Mouse (Mus musculus) liver, embryonic 16.5 days (tissue): ENCODE data around the gene Hyal1. TPM values are rescaled to one million over a fixed set of nuclear protein-coding genes. Genes with fewer than 3 reads are reported as not detected.

Experiments
- ATAC-seq: fragments of 200-750 bp; cut with Nextera tagmentation; 2 replicates; pipeline ENCODE4 v1.8.0; 2017; ENCODE audit warnings: low read depth, mild to moderate bottlenecking, moderate number of reproducible peaks, moderate library complexity
- H3K27ac ChIP-seq: fragments of 300-500 bp; sonication (generic); 2 replicates; pipeline ENCODE4 v1.5.1; 2014; ENCODE audit warnings: mild to moderate bottlenecking, low read length
- H3K27me3 ChIP-seq: fragments of 300-500 bp; sonication (generic); 2 replicates; pipeline ENCODE4 v1.6.1; 2014; ENCODE audit warnings: low read depth, low read length, mixed read lengths; ENCODE audit not compliant: control insufficient read depth, insufficient read depth
- H3K36me3 ChIP-seq: fragments of 300-500 bp; sonication (generic); 2 replicates; pipeline ENCODE4 v1.6.1; 2014; ENCODE audit warnings: mild to moderate bottlenecking; ENCODE audit not compliant: control insufficient read depth, insufficient read depth
- H3K4me1 ChIP-seq: fragments of 300-500 bp; sonication (generic); 2 replicates; pipeline ENCODE4 v1.6.1; 2014; ENCODE audit warnings: low read depth, low read length, mixed read lengths; ENCODE audit not compliant: control insufficient read depth
- H3K4me2 ChIP-seq: fragments of 300-500 bp; sonication (generic); 2 replicates; pipeline ENCODE4 v1.6.1; 2014; ENCODE audit warnings: low read depth, low read length, mixed read lengths
- H3K4me3 ChIP-seq: fragments of 300-500 bp; sonication (generic); 2 replicates; pipeline ENCODE4 v1.5.1; 2014; ENCODE audit warnings: low read depth, mild to moderate bottlenecking, low read length
- H3K9ac ChIP-seq: fragments of 300-500 bp; sonication (generic); 2 replicates; pipeline ENCODE4 v1.6.1; 2014; ENCODE audit warnings: low read depth, low read length
- H3K9me3 ChIP-seq: fragments of 300-500 bp; sonication (generic); replicated peaks from 2 replicates; pipeline ENCODE4 v1.6.1; 2016; ENCODE audit warnings: low read length; ENCODE audit not compliant: control insufficient read depth
- WGBS: fragments of 180-500 bp; shearing (Covaris S2); extraction: QIAGEN DNeasy Blood & Tissue Kit; methylation state at CpG from one replicate; pipeline ENCODE4 v1.1.7; 2014; ENCODE audit not compliant: insufficient replicate concordance; 5-methylcytosine and 5-hydroxymethylcytosine counted together
- polyA plus RNA-seq: library from polyadenylated mRNA; unstranded; fragments of >200 nt; fragmentation: Nextera tagmentation; extraction: Ambion mirVana; gene quantifications from 2 replicates; pipeline ENCODE4 v1.2.1, GENCODE M21; 2015

Gene Hyal1
- polyA plus RNA-seq, 1 experiment from 2014 or later = 3.8 TPM

- Histone ChIP-seq H3K4me2 (peak overlapping the region; percentile 81; the same call in 1 of the 2 replicates), H3K27me3 (no peaks in the 10 kb centered on the region), H3K9ac (peak overlapping the region; percentile 21; the same call in 1 of the 2 replicates), H3K4me1 (peaks cover 66% of the 10 kb centered on the region), H3K27ac (peak overlapping the region; percentile 92), H3K4me3 (no peak overlapping the region), H3K36me3 (peaks cover 4% of the 10 kb centered on the region), H3K9me3 (no peaks in the 10 kb centered on the region)
- 38% methylated on average over 3 of the region's 3 CpGs for WGBS
- no peak for ATAC-seq
Observed at GRCm38 (mm10) chr9:107566855-107567254, 9.9 kb upstream of the Hyal1 start.

GRCm38 (mm10) chr9:107567702-107568319 lies 8.9 kb upstream of the Hyal1 start, which contains the start of gene Hyal2:
Hyal2 (plus strand) TSS chr9:107567945.
- 43% methylated on average over 18 of the region's 18 CpGs for WGBS
- Histone ChIP-seq H3K4me2 (peak within 1 kb of the TSS; percentile 81), H3K4me1 (peaks cover 73% of the 10 kb centered on the region), H3K4me3 (peak within 1 kb of the TSS; percentile 74), H3K27me3 (no peaks in the 10 kb centered on the region), H3K9me3 (no peaks in the 10 kb centered on the region), H3K9ac (peak within 1 kb of the TSS; percentile 80), H3K27ac (peak within 1 kb of the TSS; percentile 92), H3K36me3 (peaks cover 4% of the 10 kb centered on the region)
- no peak for ATAC-seq

- ATAC-seq = peak; percentile 76
- no peaks in the 10 kb centered on the region for H3K27me3 ChIP-seq
- under 1% methylated on average over 41 of the region's 41 CpGs for WGBS
- H3K4me1 ChIP-seq = peaks cover 75% of the 10 kb centered on the region
- H3K9ac ChIP-seq = peak overlapping the region; percentile 80
- peak overlapping the region; percentile 92 for H3K27ac ChIP-seq
- H3K9me3 ChIP-seq = no peaks in the 10 kb centered on the region
- H3K36me3 ChIP-seq = peaks cover 4% of the 10 kb centered on the region
- H3K4me3 ChIP-seq = peak overlapping the region; percentile 74
- H3K4me2 ChIP-seq = peak overlapping the region; percentile 81
Observed at GRCm38 (mm10) chr9:107568331-107569261, 8.1 kb upstream of the Hyal1 start.

GRCm38 (mm10) chr9:107569270-107569669 lies 7.5 kb upstream of the Hyal1 start:
- Histone ChIP-seq H3K27ac (peak overlapping the region; percentile 92), H3K9me3 (no peaks in the 10 kb centered on the region), H3K9ac (peak overlapping the region; percentile 80), H3K4me2 (peak overlapping the region; percentile 81), H3K36me3 (peaks cover 4% of the 10 kb centered on the region), H3K4me1 (peaks cover 69% of the 10 kb centered on the region), H3K4me3 (peak overlapping the region; percentile 74), H3K27me3 (no peaks in the 10 kb centered on the region)
- under 1% methylated on average over 23 of the region's 23 CpGs for WGBS
- peak; percentile 2 for ATAC-seq

- Histone ChIP-seq H3K27ac (peak overlapping the region; percentile 92), H3K9me3 (no peaks in the 10 kb centered on the region), H3K9ac (peak overlapping the region; percentile 80), H3K4me1 (peaks cover 67% of the 10 kb centered on the region), H3K27me3 (no peaks in the 10 kb centered on the region), H3K4me2 (peak overlapping the region; percentile 81), H3K36me3 (peaks cover 4% of the 10 kb centered on the region), H3K4me3 (peak overlapping the region; percentile 74)
- ATAC-seq = no peak
- 61% methylated on average over 13 of the region's 13 CpGs for WGBS
Observed at GRCm38 (mm10) chr9:107570016-107570415, 6.7 kb upstream of the Hyal1 start.

- H3K27ac ChIP-seq = peak overlapping the region; percentile 92
- H3K27me3 ChIP-seq = no peaks in the 10 kb centered on the region
- peak; percentile 69 for ATAC-seq
- peak overlapping the region; percentile 81 for H3K4me2 ChIP-seq
- H3K9me3 ChIP-seq = no peaks in the 10 kb centered on the region
- H3K4me1 ChIP-seq = peaks cover 68% of the 10 kb centered on the region
- WGBS = 30% methylated on average over 21 of the region's 21 CpGs
- peak overlapping the region; percentile 80 for H3K9ac ChIP-seq
- H3K36me3 ChIP-seq = peaks cover 4% of the 10 kb centered on the region
- H3K4me3 ChIP-seq = peak overlapping the region; percentile 74
Observed at GRCm38 (mm10) chr9:107570845-107571244, 5.9 kb upstream of the Hyal1 start.

GRCm38 (mm10) chr9:107571534-107572326 lies 5.0 kb upstream of the Hyal1 start:
- peaks cover 67% of the 10 kb centered on the region for H3K4me1 ChIP-seq
- H3K4me2 ChIP-seq = peak overlapping the region; percentile 81
- peak; percentile 30 for ATAC-seq
- H3K4me3 ChIP-seq = peak overlapping the region; percentile 74
- H3K9me3 ChIP-seq = no peaks in the 10 kb centered on the region
- H3K9ac ChIP-seq = peak overlapping the region; percentile 80
- peak overlapping the region; percentile 92 for H3K27ac ChIP-seq
- 72% methylated on average over 22 of the region's 22 CpGs for WGBS
- no peaks in the 10 kb centered on the region for H3K27me3 ChIP-seq
- H3K36me3 ChIP-seq = peaks cover 4% of the 10 kb centered on the region

GRCm38 (mm10) chr9:107572327-107572662 lies 4.4 kb upstream of the Hyal1 start:
- Histone ChIP-seq H3K4me2 (peak overlapping the region; percentile 81), H3K9me3 (no peaks in the 10 kb centered on the region), H3K27ac (peak overlapping the region; percentile 92), H3K4me3 (no peak overlapping the region), H3K4me1 (peaks cover 67% of the 10 kb centered on the region), H3K9ac (peak overlapping the region; percentile 80), H3K36me3 (peaks cover 4% of the 10 kb centered on the region), H3K27me3 (no peaks in the 10 kb centered on the region)
- no peak for ATAC-seq
- WGBS = 86% methylated on average over 2 of the region's 2 CpGs
